In the genomic region with DNA sequence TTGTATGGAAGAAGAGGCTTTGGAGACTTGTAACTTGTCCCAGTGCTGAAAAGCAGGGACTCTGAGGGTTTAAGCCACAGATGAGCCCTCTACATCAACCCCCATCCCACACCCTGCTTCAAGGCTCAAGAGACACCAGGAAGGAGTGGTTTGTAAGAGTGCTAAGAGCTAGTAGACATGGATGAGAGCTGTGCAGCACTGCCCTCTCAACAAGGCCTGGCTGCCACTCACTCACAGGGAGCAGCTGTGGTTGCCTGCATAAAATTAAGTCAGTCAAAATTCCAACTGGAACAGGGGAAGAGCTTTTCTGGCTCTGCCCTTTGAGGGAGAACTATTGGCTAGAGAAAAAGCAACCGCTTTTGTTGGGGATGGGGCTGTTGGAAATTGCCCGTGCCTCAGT, we compare ENCODE assay signal across 32 mouse cellular contexts.
A peak's percentile ranks its signal among the peaks of the same experiment; 100 is the strongest.
DNase-seq lines count a peak whose midpoint lies in the region; ATAC-seq and TF ChIP-seq lines count a peak whose summit lies in the region.
"Had no signal": no experiment of that assay in that cellular context is flagged by ENCODE, and none has a peak within 500 bp of the region (broad histone marks: within the 10 kb centered on the region; RNA-seq: fewer than 3 reads in every experiment).

No protein-coding gene starts in this region.

- no peak overlapping the region for H3K27ac ChIP-seq in forebrain, embryonic 14.5 days (ENCODE audit: low read depth, low read length)
- H3K27ac ChIP-seq in forebrain, embryonic 15.5 days (replicated peaks): no peak overlapping the region
- no peak overlapping the region for H3K27ac ChIP-seq in midbrain, embryonic 11.5 days (ENCODE audit: low read depth, low read length)
- H3K27ac ChIP-seq in midbrain, postnatal 0 days (ENCODE audit: low read depth, low read length): no peak overlapping the region
- no peak overlapping the region for H3K27ac ChIP-seq in neural tube, embryonic 14.5 days (ENCODE audit: low read depth, low read length)
- H3K27ac ChIP-seq: embryonic facial prominence, embryonic 15.5 days; forebrain, embryonic 12.5 days; gastrocnemius, adult 2 months; heart, adult 2 months; hindbrain, embryonic 14.5 days; liver, embryonic 13.5 days; neural tube, embryonic 12.5 days; stomach, postnatal 0 days had no signal

- no peak for DNase-seq in forebrain, embryonic 14.5 days (ENCODE audit: low spot score)
- DNase-seq in midbrain, embryonic 11.5 days (ENCODE audit: low spot score, missing footprints): no peak
- DNase-seq in midbrain, postnatal 0 days (ENCODE audit: low spot score): no peak
- DNase-seq in neural tube, embryonic 10.5 days (ENCODE audit: extremely low spot score, low spot score): no peak
- no peak for DNase-seq in gastrocnemius, postnatal 10 days
- DNase-seq: adrenal gland, postnatal 25 days; cerebellum, adult 18-20 months; cerebellum, postnatal 10 days; gastrocnemius, adult 2 months; heart, adult 2 months; heart, postnatal 4 days; kidney, adult 11 months; layer of hippocampus, postnatal 36 days; left cerebral cortex, postnatal 4 days; liver, embryonic 13.5 days; lung, adult 18-20 months; lung, postnatal 4 days; right cerebral cortex, adult 18-20 months; thymus, adult 18-20 months; thymus, postnatal 25 days had no signal

- TF ChIP-seq CTCF in midbrain, postnatal 0 days (IDR thresholded peaks at IDR 0.05): no peak

- no peak overlapping the region for H3K4me2 ChIP-seq in forebrain, embryonic 14.5 days (ENCODE audit: low read length)
- H3K4me2 ChIP-seq in forebrain, embryonic 15.5 days (replicated peaks): no peak overlapping the region
- H3K4me2 ChIP-seq in midbrain, embryonic 11.5 days: no peak overlapping the region
- H3K4me2 ChIP-seq in midbrain, postnatal 0 days (ENCODE audit: low read depth, low read length, poor library complexity, severe bottlenecking): no peak overlapping the region
- no peak overlapping the region for H3K4me2 ChIP-seq in neural tube, embryonic 14.5 days (ENCODE audit: low read depth, low read length)
- H3K4me2 ChIP-seq: embryonic facial prominence, embryonic 15.5 days; forebrain, embryonic 12.5 days; heart, embryonic 12.5 days; hindbrain, embryonic 14.5 days; liver, embryonic 13.5 days; neural tube, embryonic 12.5 days had no signal

- H3K27me3 ChIP-seq in forebrain, embryonic 14.5 days (replicated peaks; ENCODE audit: control insufficient read depth, insufficient read depth, low read length): no peaks in the 10 kb centered on the region
- H3K27me3 ChIP-seq in forebrain, embryonic 15.5 days: no peaks in the 10 kb centered on the region
- H3K27me3 ChIP-seq in midbrain, embryonic 11.5 days (ENCODE audit: control insufficient read depth, insufficient read depth, low read length): no peaks in the 10 kb centered on the region
- no peaks in the 10 kb centered on the region for H3K27me3 ChIP-seq in midbrain, postnatal 0 days (ENCODE audit: insufficient read depth, low read length)
- no peaks in the 10 kb centered on the region for H3K27me3 ChIP-seq in neural tube, embryonic 14.5 days (ENCODE audit: control insufficient read depth, insufficient read depth, low read length)
- H3K27me3 ChIP-seq: embryonic facial prominence, embryonic 15.5 days; forebrain, embryonic 12.5 days; heart, embryonic 12.5 days; liver, embryonic 13.5 days; megakaryocyte, embryonic 14.5 days; neural tube, embryonic 12.5 days; Patski had no signal

- 0 out of 2 replicates have a peak, but pooled peaks have one; percentile 40 for ATAC-seq in forebrain, embryonic 14.5 days
- ATAC-seq in forebrain, embryonic 15.5 days (replicated peaks): no peak
- ATAC-seq in midbrain, embryonic 11.5 days (ENCODE audit: low FRiP score): 0 out of 2 replicates have a peak, but pooled peaks have one; percentile 48
- no peak for ATAC-seq in midbrain, postnatal 0 days (ENCODE audit: low FRiP score)
- peak; percentile 51; the same call in 1 of the 2 replicates for ATAC-seq in neural tube, embryonic 14.5 days (ENCODE audit: low read depth)
- ATAC-seq: inflammation-experienced regulatory T-cells, adult 6 months; lung, postnatal 0 days; Patski had no signal

- no peaks in the 10 kb centered on the region for H3K4me1 ChIP-seq in forebrain, embryonic 14.5 days (ENCODE audit: control insufficient read depth, insufficient read depth, low read length)
- no peaks in the 10 kb centered on the region for H3K4me1 ChIP-seq in forebrain, embryonic 15.5 days
- H3K4me1 ChIP-seq in midbrain, embryonic 11.5 days (ENCODE audit: control insufficient read depth, insufficient read depth, low read length): no peaks in the 10 kb centered on the region
- no peaks in the 10 kb centered on the region for H3K4me1 ChIP-seq in midbrain, postnatal 0 days (ENCODE audit: insufficient read depth, low read length)
- no peaks in the 10 kb centered on the region for H3K4me1 ChIP-seq in neural tube, embryonic 14.5 days (ENCODE audit: control insufficient read depth, insufficient read depth, low read length)
- H3K4me1 ChIP-seq: embryonic facial prominence, embryonic 15.5 days; forebrain, embryonic 12.5 days; heart, embryonic 12.5 days; liver, embryonic 13.5 days; neural tube, embryonic 12.5 days had no signal

- no peaks in the 10 kb centered on the region for H3K9me3 ChIP-seq in forebrain, embryonic 14.5 days (replicated peaks; ENCODE audit: control insufficient read depth, low read length)
- H3K9me3 ChIP-seq in forebrain, embryonic 15.5 days: no peaks in the 10 kb centered on the region
- H3K9me3 ChIP-seq in midbrain, embryonic 11.5 days (ENCODE audit: control insufficient read depth, low read length): no peaks in the 10 kb centered on the region
- no peaks in the 10 kb centered on the region for H3K9me3 ChIP-seq in midbrain, postnatal 0 days (ENCODE audit: low read length)
- H3K9me3 ChIP-seq in neural tube, embryonic 14.5 days (ENCODE audit: control insufficient read depth, low read length): no peaks in the 10 kb centered on the region
- H3K9me3 ChIP-seq: embryonic facial prominence, embryonic 15.5 days; forebrain, embryonic 12.5 days; liver, embryonic 13.5 days; neural tube, embryonic 12.5 days had no signal

- WGBS in forebrain, embryonic 14.5 days: 87% methylated on average over 2 of the region's 2 CpGs
- 96% methylated on average over 2 of the region's 2 CpGs for WGBS in forebrain, embryonic 15.5 days
- WGBS in midbrain, embryonic 11.5 days: 93% methylated on average over 2 of the region's 2 CpGs
- 98% methylated on average over 2 of the region's 2 CpGs for WGBS in midbrain, postnatal 0 days
- WGBS in neural tube, embryonic 14.5 days: 96% methylated on average over 2 of the region's 2 CpGs

- H3K9ac ChIP-seq in forebrain, embryonic 14.5 days (ENCODE audit: low read length): no peak overlapping the region
- H3K9ac ChIP-seq in forebrain, embryonic 15.5 days (replicated peaks): no peak overlapping the region
- H3K9ac ChIP-seq in midbrain, embryonic 11.5 days (ENCODE audit: low read length): no peak overlapping the region
- H3K9ac ChIP-seq in midbrain, postnatal 0 days (replicated peaks; ENCODE audit: low read length, poor library complexity, severe bottlenecking): no peak overlapping the region
- no peak overlapping the region for H3K9ac ChIP-seq in neural tube, embryonic 14.5 days (replicated peaks; ENCODE audit: low read depth, low read length)
- H3K9ac ChIP-seq: embryonic facial prominence, embryonic 15.5 days; forebrain, embryonic 12.5 days; heart, embryonic 12.5 days; hindbrain, embryonic 14.5 days; liver, embryonic 13.5 days; neural tube, embryonic 12.5 days had no signal

- H3K4me3 ChIP-seq in forebrain, embryonic 14.5 days (ENCODE audit: low read depth, low read length): no peak overlapping the region
- H3K4me3 ChIP-seq in forebrain, embryonic 15.5 days: no peak overlapping the region
- no peak overlapping the region for H3K4me3 ChIP-seq in midbrain, embryonic 11.5 days (ENCODE audit: low read depth, low read length)
- H3K4me3 ChIP-seq in midbrain, postnatal 0 days (ENCODE audit: low read depth, low read length): no peak overlapping the region
- H3K4me3 ChIP-seq in neural tube, embryonic 14.5 days (ENCODE audit: low read depth, low read length): no peak overlapping the region
- H3K4me3 ChIP-seq: embryonic facial prominence, embryonic 15.5 days; forebrain, embryonic 12.5 days; gastrocnemius, adult 2 months; heart, adult 2 months; heart, embryonic 12.5 days; liver, embryonic 13.5 days; megakaryocyte, embryonic 14.5 days; neural tube, embryonic 12.5 days had no signal

- H3K36me3 ChIP-seq in forebrain, embryonic 14.5 days (ENCODE audit: control insufficient read depth, insufficient read depth, low read length): no peaks in the 10 kb centered on the region
- no peaks in the 10 kb centered on the region for H3K36me3 ChIP-seq in forebrain, embryonic 15.5 days
- H3K36me3 ChIP-seq in midbrain, embryonic 11.5 days (ENCODE audit: control insufficient read depth, insufficient read depth, low read length): no peaks in the 10 kb centered on the region
- H3K36me3 ChIP-seq in midbrain, postnatal 0 days (ENCODE audit: insufficient read depth, low read length): no peaks in the 10 kb centered on the region
- H3K36me3 ChIP-seq in neural tube, embryonic 14.5 days (ENCODE audit: control insufficient read depth, insufficient read depth, low read length): no peaks in the 10 kb centered on the region
- H3K36me3 ChIP-seq: embryonic facial prominence, embryonic 15.5 days; forebrain, embryonic 12.5 days; heart, embryonic 12.5 days; liver, embryonic 13.5 days; neural tube, embryonic 12.5 days had no signal

Comparison
In these comparisons a context has a peak if more than half of its experiments do, and no peak if none do; other contexts are left out.
1. ATAC-seq: peak in forebrain, embryonic 14.5 days (single experiment), midbrain, embryonic 11.5 days (single experiment) and neural tube, embryonic 14.5 days (single experiment); none in forebrain, embryonic 15.5 days (single experiment) and midbrain, postnatal 0 days (single experiment).